Mouse (Mus musculus): Measurements from ENCODE around the gene Afap1l2.

The Afap1l2 gene

DNA sequence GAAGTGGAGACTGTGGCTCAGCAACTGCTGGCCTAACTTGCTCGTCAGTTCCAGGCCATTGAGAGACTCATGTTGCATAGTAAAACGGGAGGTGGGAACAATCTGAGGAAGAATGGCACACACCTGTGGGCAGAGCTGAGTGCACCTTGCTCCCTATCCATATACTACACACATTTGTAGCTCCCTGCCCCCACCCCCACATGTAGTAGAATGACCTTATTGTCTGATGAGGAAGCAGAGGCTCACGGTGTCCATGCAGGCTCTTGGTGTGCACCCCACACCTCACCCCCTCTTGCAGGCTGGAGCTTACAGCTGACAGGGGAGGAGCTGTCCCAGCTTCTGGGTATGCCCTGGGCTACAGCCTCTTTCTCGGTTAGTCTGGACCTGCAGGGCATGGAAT lies 140.3 kb downstream of the Afap1l2 start:
- no peak for DNase-seq
